Mouse (Mus musculus) urinary bladder, postnatal 10 days (tissue): ENCODE results near the gene Scarb1.

Experiments
- DNase-seq: peaks from one replicate; pipeline ENCODE4 v3.0.0; 2022; ENCODE audit warnings: low spot score

Scarb1 gene

GRCm38 (mm10) chr5:125270587-125271130 lies 70.2 kb downstream of the Scarb1 start:
- no peak for DNase-seq

DNA sequence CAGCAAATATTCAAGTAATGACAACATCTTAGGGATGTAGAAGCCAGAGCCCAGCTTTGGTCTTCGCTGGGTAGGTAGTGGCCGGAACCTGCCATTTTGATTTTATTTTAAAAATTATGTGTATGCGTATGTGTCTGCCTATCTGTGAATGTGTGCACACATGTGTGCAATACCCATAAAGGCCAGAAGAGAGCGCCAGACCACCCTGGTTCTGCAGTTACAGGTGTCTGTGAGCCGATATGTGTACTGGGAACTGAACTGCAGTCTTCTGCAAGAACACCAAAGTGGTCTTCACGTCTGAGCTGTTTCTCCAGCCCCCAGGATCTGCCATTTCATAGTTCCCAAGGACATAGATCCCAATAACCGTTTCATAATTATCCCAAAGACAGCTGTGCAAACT lies 71.1 kb downstream of the Scarb1 start:
- no peak for DNase-seq

- DNase-seq, result no peak
Measured at GRCm38 (mm10) chr5:125269399-125269798, 71.5 kb downstream of the Scarb1 start.

DNA sequence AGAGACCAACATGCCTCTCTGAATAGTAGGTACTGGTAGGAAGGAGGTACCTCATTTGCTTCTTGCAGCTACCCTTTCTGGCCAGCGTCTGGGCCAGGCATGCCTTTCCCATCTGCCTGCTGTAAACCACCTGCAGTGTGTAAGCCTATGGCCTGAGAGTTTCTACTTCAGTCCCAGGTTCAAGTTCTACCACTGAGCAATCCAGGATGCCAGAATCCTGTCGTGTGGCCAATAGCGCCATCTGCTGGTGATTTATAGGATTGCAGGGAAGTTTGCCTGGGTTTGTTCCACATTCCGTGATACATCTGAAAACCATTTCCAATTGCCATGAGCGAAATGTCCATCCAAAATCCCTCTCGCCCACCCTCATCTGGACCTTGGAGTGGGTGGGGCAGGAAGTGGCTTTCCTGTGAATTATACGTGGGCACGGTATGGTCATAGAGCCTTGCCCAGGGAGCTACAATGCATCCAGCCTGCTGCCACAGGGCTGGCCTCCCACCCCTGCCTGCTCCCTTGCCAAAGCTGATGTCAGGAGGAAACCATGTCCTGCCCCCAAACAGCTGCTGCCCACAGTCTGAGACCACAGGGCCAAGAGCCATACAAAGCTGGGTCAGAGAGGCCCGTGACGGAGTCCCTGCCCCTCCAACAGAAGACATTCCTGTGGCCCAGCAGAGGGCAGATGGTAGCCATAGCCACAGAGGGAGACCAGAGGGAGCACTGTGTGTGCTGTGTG lies 72.7 kb downstream of the Scarb1 start:
- DNase-seq, result peak; percentile 44

DNA sequence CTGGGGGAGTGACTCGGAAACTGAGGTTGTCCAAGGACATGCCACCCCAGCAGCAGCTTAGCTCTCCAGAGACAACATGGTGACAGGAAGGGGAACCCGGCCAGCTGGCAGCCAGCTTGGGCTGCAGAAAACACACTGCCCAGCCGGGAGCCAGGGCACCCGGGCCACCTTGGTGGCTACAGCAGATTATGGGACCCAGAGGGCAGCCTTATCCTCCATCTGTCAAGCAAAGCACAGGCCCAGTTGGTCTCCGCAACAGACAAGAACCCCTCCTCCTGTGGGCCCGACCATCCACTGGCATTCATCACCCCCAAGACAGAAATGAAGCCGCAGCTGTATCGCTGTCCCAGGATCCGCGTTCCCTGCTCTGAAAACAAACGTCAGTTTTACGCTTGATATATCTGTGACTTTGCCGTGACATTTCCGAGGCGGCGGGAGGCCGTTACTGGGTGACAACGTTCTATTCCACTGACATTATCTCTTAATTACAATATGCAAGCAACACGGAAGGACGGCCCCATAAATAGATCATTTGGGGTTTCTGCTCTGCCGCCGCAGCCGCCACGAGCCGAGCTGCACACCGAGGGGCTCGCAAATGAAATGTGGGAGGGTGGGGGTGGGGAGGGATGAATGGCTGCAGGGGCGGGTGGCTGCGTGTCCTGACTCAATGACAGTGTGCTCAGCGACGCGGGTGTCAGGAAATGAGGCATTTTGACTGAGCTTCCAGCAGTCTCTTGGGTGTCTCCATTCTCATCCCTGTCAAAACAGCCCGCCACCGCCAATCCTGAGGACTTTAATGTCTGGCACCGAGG lies 73.5 kb downstream of the Scarb1 start:
- no peak for DNase-seq

GRCm38 (mm10) chr5:125266128-125266527 lies 74.8 kb downstream of the Scarb1 start:
- DNase-seq, result no peak

- no peak for DNase-seq
Measured at GRCm38 (mm10) chr5:125264700-125265099, 76.2 kb downstream of the Scarb1 start.

GRCm38 (mm10) chr5:125262578-125262977 lies 78.3 kb downstream of the Scarb1 start:
- no peak for DNase-seq

- no peak for DNase-seq
Measured at GRCm38 (mm10) chr5:125253917-125254316, 87.0 kb downstream of the Scarb1 start.

- DNase-seq, result no peak
Measured at GRCm38 (mm10) chr5:125253448-125253847, 87.4 kb downstream of the Scarb1 start.

DNA sequence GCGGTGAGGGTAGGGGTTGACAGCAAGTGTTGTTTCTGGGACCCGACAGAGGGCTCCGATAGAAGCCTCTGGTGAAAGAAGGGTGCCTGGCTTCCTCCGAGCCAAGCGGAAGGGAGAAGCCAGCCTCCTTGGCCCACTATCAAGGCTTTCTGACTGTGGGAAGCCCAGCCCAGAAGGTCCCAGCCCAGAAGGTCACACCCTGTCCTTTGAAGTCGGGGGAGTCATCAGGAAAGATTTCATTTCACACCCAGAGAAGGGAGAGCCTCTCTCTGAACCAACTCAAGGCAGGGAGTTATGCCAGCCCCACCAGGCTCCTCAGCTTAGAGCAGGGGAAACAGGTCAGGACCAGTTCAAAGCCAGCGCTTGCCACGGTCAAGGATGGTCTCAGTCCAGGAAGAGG lies 88.2 kb downstream of the Scarb1 start:
- DNase-seq, result no peak

DNA sequence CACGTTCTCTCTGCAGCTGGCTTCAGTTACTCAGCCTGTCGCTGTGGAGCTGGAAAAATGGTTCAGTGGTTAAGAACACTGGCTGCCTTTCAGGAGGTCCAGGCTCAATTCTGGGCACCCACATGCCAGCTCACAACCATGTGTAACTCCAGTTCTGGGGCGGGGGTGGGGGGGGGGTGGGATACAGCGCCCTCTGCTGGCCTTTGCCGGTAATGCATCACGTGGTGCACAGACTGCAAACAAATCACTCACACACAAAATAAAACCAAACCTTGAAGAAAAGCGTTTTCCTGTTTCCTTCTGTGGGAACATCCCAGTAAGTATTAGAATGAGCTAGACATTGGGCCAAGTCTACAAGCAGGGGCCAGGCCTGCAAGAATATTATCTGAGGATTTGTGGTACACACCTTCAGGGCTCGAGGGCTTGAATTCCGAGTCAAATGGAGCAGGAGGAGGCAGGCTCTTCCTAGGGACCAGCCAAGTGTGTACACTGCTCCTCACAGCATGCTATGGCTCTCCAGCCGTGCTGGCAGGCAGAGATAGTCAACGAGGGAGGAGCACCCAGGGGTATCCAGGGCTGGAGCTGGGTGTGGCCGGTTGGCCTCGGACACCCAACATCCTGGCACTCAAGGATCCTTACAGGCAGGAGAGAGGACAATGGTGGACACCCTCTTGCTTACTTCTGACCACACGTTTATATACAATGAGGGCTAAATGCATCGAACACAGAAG lies 88.8 kb downstream of the Scarb1 start:
- DNase-seq, result no peak

DNA sequence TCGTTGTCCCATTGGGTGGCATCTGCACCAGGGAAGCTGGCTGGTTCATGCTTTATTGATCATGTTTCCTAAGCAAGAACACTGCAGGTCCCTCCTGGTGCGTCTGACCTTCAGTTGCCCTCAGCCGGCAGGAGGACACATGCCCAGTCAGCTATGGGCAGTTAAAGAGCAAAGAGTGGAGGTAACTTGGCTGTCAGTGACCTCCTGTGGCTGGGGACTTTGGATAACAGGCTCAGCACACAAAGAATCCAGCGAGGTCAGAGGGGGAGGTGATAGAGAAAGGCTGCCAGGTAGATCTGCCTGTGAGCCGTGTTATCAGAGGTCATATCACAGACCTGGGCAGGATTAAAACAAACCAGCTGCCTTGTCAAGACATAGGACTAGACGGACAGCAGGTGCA lies 91.7 kb downstream of the Scarb1 start:
- DNase-seq, result no peak

DNA sequence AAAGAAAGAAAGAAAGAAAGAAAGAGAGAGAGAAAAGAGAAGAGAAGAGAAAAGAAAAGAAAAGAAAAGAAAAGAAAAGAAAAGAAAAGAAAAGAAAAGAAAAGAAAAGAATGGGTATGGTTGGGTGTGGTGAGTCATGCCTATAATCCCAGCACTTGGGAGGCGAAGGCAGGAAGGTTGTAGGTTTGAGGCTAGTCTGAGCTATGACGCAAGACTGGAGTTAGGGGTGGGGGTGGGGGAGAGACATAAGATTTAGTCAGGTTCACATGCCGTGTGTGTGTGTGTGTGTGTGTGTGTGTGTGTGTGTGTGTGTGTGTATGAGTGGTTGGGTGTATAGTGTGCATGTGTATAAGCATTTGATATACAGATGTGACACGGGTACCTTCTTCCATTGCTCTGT lies 94.2 kb downstream of the Scarb1 start:
- DNase-seq, result no peak

- DNase-seq, result no peak
Measured at GRCm38 (mm10) chr5:125245534-125246151, 95.3 kb downstream of the Scarb1 start.

DNA sequence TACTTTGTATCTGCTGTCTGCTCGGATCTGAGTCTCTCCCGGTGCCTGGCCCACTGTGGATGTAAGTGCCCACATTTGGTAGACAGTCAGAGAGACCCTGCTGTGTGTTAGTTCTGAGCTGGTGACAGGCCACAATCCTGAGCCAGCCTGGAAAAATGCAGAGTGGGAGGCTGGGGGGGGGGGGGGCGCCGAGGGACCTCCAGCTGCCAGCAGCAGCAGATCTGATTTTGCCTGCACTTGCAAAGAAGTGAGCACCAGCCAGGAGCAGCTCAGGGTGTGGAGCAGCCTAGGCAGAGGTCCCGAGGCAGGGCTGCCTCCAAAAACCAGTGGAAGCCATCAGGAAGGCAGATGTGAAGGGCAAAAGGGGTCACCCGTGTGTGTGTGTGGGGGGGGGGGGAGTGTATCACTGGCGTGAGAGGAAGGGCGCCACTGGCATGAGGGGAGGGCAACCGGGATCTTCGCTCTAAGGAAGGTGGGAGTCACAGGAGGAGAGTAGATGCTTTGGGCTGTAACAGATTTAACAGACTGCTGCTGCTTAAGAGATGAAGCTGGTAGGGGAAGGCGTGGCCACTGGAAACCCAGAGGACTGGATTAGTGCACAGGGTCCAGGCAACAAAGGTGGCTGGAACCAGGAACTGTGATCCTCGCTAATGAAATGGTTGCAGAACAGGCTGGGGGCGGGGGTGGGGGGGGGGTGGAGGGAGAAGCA lies 95.9 kb downstream of the Scarb1 start:
- DNase-seq, result no peak

GRCm38 (mm10) chr5:125243928-125244327 lies 97.0 kb downstream of the Scarb1 start:
- no peak for DNase-seq

DNA sequence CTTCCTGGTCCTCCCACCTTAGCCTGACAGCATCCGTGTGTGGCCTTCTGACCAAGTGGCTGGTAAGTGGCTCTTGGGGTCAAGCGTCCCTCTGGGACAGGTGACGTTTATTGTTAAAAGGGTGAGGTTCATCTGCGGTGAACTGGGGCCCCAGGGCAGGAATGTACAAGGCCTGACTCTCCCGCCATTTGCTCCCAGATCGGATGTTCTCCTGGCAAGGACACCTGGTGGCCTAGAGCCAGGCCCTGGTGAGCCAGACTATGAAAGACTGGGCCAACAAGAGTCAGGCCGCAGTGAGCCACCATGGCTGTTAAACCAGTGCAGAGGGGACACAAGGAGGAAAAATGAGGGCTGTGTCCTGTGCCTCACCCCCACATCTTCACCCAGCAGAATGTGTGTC lies 98.8 kb downstream of the Scarb1 start:
- DNase-seq, result no peak

- no peak for DNase-seq
Measured at GRCm38 (mm10) chr5:125241627-125242026, 99.3 kb downstream of the Scarb1 start.

GRCm38 (mm10) chr5:125240124-125240781 lies 100.6 kb downstream of the Scarb1 start:
- no peak for DNase-seq

GRCm38 (mm10) chr5:125235874-125236273 lies 105.0 kb downstream of the Scarb1 start:
- DNase-seq, result no peak
